Mouse (Mus musculus): Measurements from ENCODE around the gene Slc10a1. TPM values are rescaled to one million over a fixed set of nuclear protein-coding genes. Genes with fewer than 3 reads are reported as not detected.

Gene Slc10a1
- polyA plus RNA-seq, 1 experiment from 2014 or later: 0.95 TPM

- no peak overlapping the region for H3K27ac ChIP-seq
- no peak overlapping the region for H3K9ac ChIP-seq
- no peaks in the 10 kb centered on the region for H3K36me3 ChIP-seq
- no peaks in the 10 kb centered on the region for H3K9me3 ChIP-seq (replicated peaks)
- no peak for ATAC-seq (ENCODE audit: low read depth)
- 53% methylated on average over 1 of the region's 1 CpGs for WGBS (ENCODE audit: insufficient replicate concordance)
- H3K4me3 ChIP-seq (replicated peaks): no peak overlapping the region
- H3K4me1 ChIP-seq (replicated peaks): peaks cover 59% of the 10 kb centered on the region
- H3K4me2 ChIP-seq: no peak overlapping the region
- no peak for DNase-seq
- peaks cover 16% of the 10 kb centered on the region for H3K27me3 ChIP-seq
These were observed 41.0 kb downstream of the Slc10a1 start for GRCm38 (mm10) chr12:80927518-80927917.

GRCm38 (mm10) chr12:80926550-80926949 is 42.0 kb downstream of the Slc10a1 start:
- ATAC-seq (ENCODE audit: low read depth): peak; percentile 55; the same call in 1 of the 2 replicates

GRCm38 (mm10) chr12:80925919-80926318 is 42.6 kb downstream of the Slc10a1 start:
- WGBS (ENCODE audit: insufficient replicate concordance): 72% methylated on average over 7 of the region's 7 CpGs
- ATAC-seq (ENCODE audit: low read depth): no peak
- Histone ChIP-seq H3K9ac (no peak overlapping the region), H3K4me1 (replicated peaks) (peaks cover 48% of the 10 kb centered on the region), H3K36me3 (no peaks in the 10 kb centered on the region), H3K4me2 (no peak overlapping the region), H3K27ac (no peak overlapping the region; the same call in 1 of the 2 replicates), H3K4me3 (replicated peaks) (no peak overlapping the region), H3K27me3 (peaks cover 29% of the 10 kb centered on the region), H3K9me3 (replicated peaks) (no peaks in the 10 kb centered on the region)
- no peak for DNase-seq

More at GRCm38 (mm10) chr12:80926550-80926949, 42.0 kb downstream of the Slc10a1 start:
- Histone ChIP-seq H3K36me3 (no peaks in the 10 kb centered on the region), H3K27me3 (peaks cover 25% of the 10 kb centered on the region), H3K4me1 (replicated peaks) (peaks cover 54% of the 10 kb centered on the region), H3K9ac (no peak overlapping the region), H3K4me3 (replicated peaks) (no peak overlapping the region), H3K4me2 (no peak overlapping the region), H3K27ac (no peak overlapping the region), H3K9me3 (replicated peaks) (no peaks in the 10 kb centered on the region)
- WGBS (ENCODE audit: insufficient replicate concordance): 38% methylated on average over 4 of the region's 4 CpGs
- DNase-seq: peak; percentile 26

GRCm38 (mm10) chr12:80924205-80924604 is 44.3 kb downstream of the Slc10a1 start:
- Histone ChIP-seq H3K27me3 (peaks cover 33% of the 10 kb centered on the region), H3K4me3 (replicated peaks) (no peak overlapping the region), H3K27ac (no peak overlapping the region), H3K36me3 (no peaks in the 10 kb centered on the region), H3K4me2 (no peak overlapping the region), H3K4me1 (replicated peaks) (peaks cover 32% of the 10 kb centered on the region), H3K9me3 (replicated peaks) (no peaks in the 10 kb centered on the region), H3K9ac (no peak overlapping the region)
- WGBS (ENCODE audit: insufficient replicate concordance): 73% methylated on average over 3 of the region's 3 CpGs
- ATAC-seq (ENCODE audit: low read depth) (no peak), DNase-seq (no peak)

- Histone ChIP-seq H3K4me2 (no peak overlapping the region), H3K4me1 (replicated peaks) (peaks cover 30% of the 10 kb centered on the region), H3K27me3 (peaks cover 33% of the 10 kb centered on the region), H3K27ac (no peak overlapping the region), H3K4me3 (replicated peaks) (no peak overlapping the region), H3K9ac (no peak overlapping the region), H3K9me3 (replicated peaks) (no peaks in the 10 kb centered on the region), H3K36me3 (no peaks in the 10 kb centered on the region)
- no peak for ATAC-seq (ENCODE audit: low read depth)
- no peak for DNase-seq
- 52% methylated on average over 5 of the region's 5 CpGs for WGBS (ENCODE audit: insufficient replicate concordance)
These were observed 44.9 kb downstream of the Slc10a1 start for GRCm38 (mm10) chr12:80923602-80924001.

GRCm38 (mm10) chr12:80922869-80923268 is 45.6 kb downstream of the Slc10a1 start:
- no peak for DNase-seq
- ATAC-seq (ENCODE audit: low read depth): no peak
- WGBS (ENCODE audit: insufficient replicate concordance): 14% methylated on average over 7 of the region's 7 CpGs
- no peaks in the 10 kb centered on the region for H3K9me3 ChIP-seq (replicated peaks)
- peak overlapping the region; percentile 21 for H3K4me2 ChIP-seq
- H3K4me1 ChIP-seq (replicated peaks): peaks cover 30% of the 10 kb centered on the region
- H3K9ac ChIP-seq: peak overlapping the region; percentile 1; the same call in 1 of the 2 replicates
- no peak overlapping the region for H3K27ac ChIP-seq
- no peaks in the 10 kb centered on the region for H3K36me3 ChIP-seq
- peaks cover 33% of the 10 kb centered on the region for H3K27me3 ChIP-seq
- no peak overlapping the region for H3K4me3 ChIP-seq (replicated peaks)

GRCm38 (mm10) chr12:80921301-80921700 is 47.2 kb downstream of the Slc10a1 start:
- WGBS (ENCODE audit: insufficient replicate concordance): 79% methylated on average over 5 of the region's 5 CpGs
- H3K9me3 ChIP-seq (replicated peaks): no peaks in the 10 kb centered on the region
- H3K36me3 ChIP-seq: no peaks in the 10 kb centered on the region
- H3K9ac ChIP-seq: no peak overlapping the region
- ATAC-seq (ENCODE audit: low read depth): no peak
- no peak overlapping the region for H3K4me2 ChIP-seq
- H3K27me3 ChIP-seq: peaks cover 33% of the 10 kb centered on the region
- H3K4me1 ChIP-seq (replicated peaks): peaks cover 19% of the 10 kb centered on the region
- no peak overlapping the region for H3K27ac ChIP-seq
- H3K4me3 ChIP-seq (replicated peaks): no peak overlapping the region
- no peak for DNase-seq

- Histone ChIP-seq H3K36me3 (no peaks in the 10 kb centered on the region), H3K4me3 (replicated peaks) (no peak overlapping the region), H3K27me3 (peaks cover 18% of the 10 kb centered on the region), H3K4me2 (no peak overlapping the region), H3K4me1 (replicated peaks) (peaks cover 2% of the 10 kb centered on the region; the same call in 1 of the 2 replicates), H3K9me3 (replicated peaks) (no peaks in the 10 kb centered on the region), H3K27ac (no peak overlapping the region), H3K9ac (no peak overlapping the region)
- ATAC-seq (ENCODE audit: low read depth): no peak
- peak; percentile 31 for DNase-seq
- WGBS (ENCODE audit: insufficient replicate concordance): 38% methylated on average over 7 of the region's 7 CpGs
These were observed 50.7 kb downstream of the Slc10a1 start for GRCm38 (mm10) chr12:80917764-80918163.

- Histone ChIP-seq H3K9me3 (replicated peaks) (0 out of 2 replicates have a peak, but pooled peaks cover 4% of the 10 kb centered on the region), H3K36me3 (no peaks in the 10 kb centered on the region), H3K9ac (no peak overlapping the region), H3K27me3 (no peaks in the 10 kb centered on the region), H3K4me3 (replicated peaks) (no peak overlapping the region), H3K4me2 (no peak overlapping the region), H3K4me1 (replicated peaks) (no peaks in the 10 kb centered on the region), H3K27ac (peak overlapping the region; percentile 39; the same call in 1 of the 2 replicates)
- WGBS (ENCODE audit: insufficient replicate concordance): 57% methylated on average over 8 of the region's 8 CpGs
- no peak for DNase-seq
- ATAC-seq (ENCODE audit: low read depth): peak; percentile 80
These were observed 58.9 kb downstream of the Slc10a1 start for GRCm38 (mm10) chr12:80909631-80910030.

Other genes starting within 250 kb of the Slc10a1 start
- not detected in 2 replicates for gene Ccdc177, start 208.0 kb downstream of the Slc10a1 start, polyA plus RNA-seq (2015; fragmentation: Nextera tagmentation; extraction: Ambion mirVana)
- gene Susd6, start 178.2 kb downstream of the Slc10a1 start, polyA plus RNA-seq (2015; fragmentation: Nextera tagmentation; extraction: Ambion mirVana): 9.4 and 11.6 TPM in 2 replicates
- 313 and 375 TPM in 2 replicates for gene Srsf5, start 23.2 kb downstream of the Slc10a1 start, polyA plus RNA-seq (2015; fragmentation: Nextera tagmentation; extraction: Ambion mirVana)
- 6.0 and 7.4 TPM in 2 replicates for gene Smoc1, start 58.1 kb upstream of the Slc10a1 start, polyA plus RNA-seq (2015; fragmentation: Nextera tagmentation; extraction: Ambion mirVana)